Mouse (Mus musculus): Measurements from ENCODE around the gene Camta1. TPM values are rescaled to one million over a fixed set of nuclear protein-coding genes. Genes with fewer than 3 reads are reported as not detected.

Gene Camta1
- polyA plus RNA-seq, 1 experiment from 2014 or later, result 86.8 TPM

- no peak for ATAC-seq (ENCODE audit: insufficient number of reproducible peaks, insufficient read depth, low FRiP score, low read depth)
- no peaks in the 10 kb centered on the region for H3K36me3 ChIP-seq (ENCODE audit: control insufficient read depth, insufficient read depth, low read length)
- 84% methylated on average over 8 of the region's 8 CpGs for WGBS
These were observed 94.3 kb downstream of the Camta1 start for GRCm38 (mm10) chr4:151767361-151767760.

GRCm38 (mm10) chr4:151765376-151765775 lies 96.3 kb downstream of the Camta1 start:
- Histone ChIP-seq H3K27ac (ENCODE audit: low read length) (no peak overlapping the region), H3K4me1 (ENCODE audit: control insufficient read depth, insufficient read depth, low read length) (no peaks in the 10 kb centered on the region), H3K27me3 (ENCODE audit: control insufficient read depth, insufficient read depth, low read length) (no peaks in the 10 kb centered on the region), H3K4me2 (replicated peaks; ENCODE audit: low read depth, low read length) (no peak overlapping the region), H3K36me3 (ENCODE audit: control insufficient read depth, insufficient read depth, low read length) (no peaks in the 10 kb centered on the region), H3K9me3 (ENCODE audit: control insufficient read depth, low read depth, low read length) (no peaks in the 10 kb centered on the region), H3K4me3 (ENCODE audit: low read depth, low read length) (no peak overlapping the region), H3K9ac (replicated peaks; ENCODE audit: low read depth, low read length) (no peak overlapping the region)
- no peak for ATAC-seq (ENCODE audit: insufficient number of reproducible peaks, insufficient read depth, low FRiP score, low read depth)
- WGBS, result 40% methylated on average over 4 of the region's 4 CpGs

More at GRCm38 (mm10) chr4:151767361-151767760, 94.3 kb downstream of the Camta1 start:
- Histone ChIP-seq H3K4me2 (replicated peaks; ENCODE audit: low read depth, low read length) (no peak overlapping the region), H3K4me3 (ENCODE audit: low read depth, low read length) (no peak overlapping the region), H3K9ac (replicated peaks; ENCODE audit: low read depth, low read length) (no peak overlapping the region), H3K4me1 (ENCODE audit: control insufficient read depth, insufficient read depth, low read length) (no peaks in the 10 kb centered on the region), H3K27me3 (ENCODE audit: control insufficient read depth, insufficient read depth, low read length) (no peaks in the 10 kb centered on the region), H3K27ac (ENCODE audit: low read length) (no peak overlapping the region), H3K9me3 (ENCODE audit: control insufficient read depth, low read depth, low read length) (no peaks in the 10 kb centered on the region)

DNA sequence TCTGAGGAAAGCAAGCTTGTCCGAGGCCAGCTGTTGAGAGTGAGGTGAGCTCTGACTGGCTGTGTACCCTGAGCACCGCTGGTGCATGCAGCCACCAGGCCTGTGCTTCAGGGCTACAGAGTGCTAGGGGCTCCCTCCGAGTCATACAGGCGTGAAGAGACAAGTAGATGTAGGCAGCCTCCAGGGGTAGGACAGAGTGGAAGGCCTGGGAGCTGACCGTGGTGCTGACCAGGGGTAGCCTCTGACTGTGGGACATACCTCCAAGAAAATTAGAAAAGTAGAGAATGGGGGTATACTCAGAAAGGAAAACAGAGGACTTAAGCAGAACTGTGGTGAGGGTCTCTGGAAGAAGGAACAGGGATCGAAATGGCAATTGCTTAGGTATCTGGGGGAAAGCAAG lies 97.7 kb downstream of the Camta1 start:
- Histone ChIP-seq H3K27me3 (ENCODE audit: control insufficient read depth, insufficient read depth, low read length) (no peaks in the 10 kb centered on the region), H3K4me1 (ENCODE audit: control insufficient read depth, insufficient read depth, low read length) (no peaks in the 10 kb centered on the region), H3K9me3 (ENCODE audit: control insufficient read depth, low read depth, low read length) (no peaks in the 10 kb centered on the region), H3K9ac (replicated peaks; ENCODE audit: low read depth, low read length) (no peak overlapping the region), H3K36me3 (ENCODE audit: control insufficient read depth, insufficient read depth, low read length) (no peaks in the 10 kb centered on the region), H3K4me3 (ENCODE audit: low read depth, low read length) (no peak overlapping the region), H3K27ac (ENCODE audit: low read length) (no peak overlapping the region), H3K4me2 (replicated peaks; ENCODE audit: low read depth, low read length) (no peak overlapping the region)
- ATAC-seq (ENCODE audit: insufficient number of reproducible peaks, insufficient read depth, low FRiP score, low read depth), result no peak
- 29% methylated on average over 6 of the region's 6 CpGs for WGBS

- ATAC-seq (ENCODE audit: insufficient number of reproducible peaks, insufficient read depth, low FRiP score, low read depth), result no peak
- H3K27me3 ChIP-seq (ENCODE audit: control insufficient read depth, insufficient read depth, low read length), result no peaks in the 10 kb centered on the region
- H3K27ac ChIP-seq (ENCODE audit: low read length), result no peak overlapping the region
- no peaks in the 10 kb centered on the region for H3K36me3 ChIP-seq (ENCODE audit: control insufficient read depth, insufficient read depth, low read length)
- no peaks in the 10 kb centered on the region for H3K9me3 ChIP-seq (ENCODE audit: control insufficient read depth, low read depth, low read length)
- H3K4me1 ChIP-seq (ENCODE audit: control insufficient read depth, insufficient read depth, low read length), result no peaks in the 10 kb centered on the region
- no peak overlapping the region for H3K9ac ChIP-seq (replicated peaks; ENCODE audit: low read depth, low read length)
- 78% methylated on average over 2 of the region's 2 CpGs for WGBS
- no peak overlapping the region for H3K4me2 ChIP-seq (replicated peaks; ENCODE audit: low read depth, low read length)
- no peak overlapping the region for H3K4me3 ChIP-seq (ENCODE audit: low read depth, low read length)
These were observed 102.6 kb downstream of the Camta1 start for GRCm38 (mm10) chr4:151759095-151759494.

GRCm38 (mm10) chr4:151758337-151758736 lies 103.3 kb downstream of the Camta1 start:
- no peak for ATAC-seq (ENCODE audit: insufficient number of reproducible peaks, insufficient read depth, low FRiP score, low read depth)
- no peaks in the 10 kb centered on the region for H3K36me3 ChIP-seq (ENCODE audit: control insufficient read depth, insufficient read depth, low read length)
- no peaks in the 10 kb centered on the region for H3K27me3 ChIP-seq (ENCODE audit: control insufficient read depth, insufficient read depth, low read length)
- H3K9me3 ChIP-seq (ENCODE audit: control insufficient read depth, low read depth, low read length), result no peaks in the 10 kb centered on the region
- no peak overlapping the region for H3K4me2 ChIP-seq (replicated peaks; ENCODE audit: low read depth, low read length)
- no peaks in the 10 kb centered on the region for H3K4me1 ChIP-seq (ENCODE audit: control insufficient read depth, insufficient read depth, low read length)
- H3K4me3 ChIP-seq (ENCODE audit: low read depth, low read length), result no peak overlapping the region
- WGBS, result 94% methylated on average over 13 of the region's 13 CpGs
- no peak overlapping the region for H3K27ac ChIP-seq (ENCODE audit: low read length)
- H3K9ac ChIP-seq (replicated peaks; ENCODE audit: low read depth, low read length), result no peak overlapping the region

- no peaks in the 10 kb centered on the region for H3K27me3 ChIP-seq (ENCODE audit: control insufficient read depth, insufficient read depth, low read length)
- ATAC-seq (ENCODE audit: insufficient number of reproducible peaks, insufficient read depth, low FRiP score, low read depth), result no peak
- no peaks in the 10 kb centered on the region for H3K4me1 ChIP-seq (ENCODE audit: control insufficient read depth, insufficient read depth, low read length)
- 94% methylated on average over 3 of the region's 3 CpGs for WGBS
- H3K9me3 ChIP-seq (ENCODE audit: control insufficient read depth, low read depth, low read length), result no peaks in the 10 kb centered on the region
- no peak overlapping the region for H3K4me2 ChIP-seq (replicated peaks; ENCODE audit: low read depth, low read length)
- no peaks in the 10 kb centered on the region for H3K36me3 ChIP-seq (ENCODE audit: control insufficient read depth, insufficient read depth, low read length)
- H3K9ac ChIP-seq (replicated peaks; ENCODE audit: low read depth, low read length), result no peak overlapping the region
- no peak overlapping the region for H3K4me3 ChIP-seq (ENCODE audit: low read depth, low read length)
- no peak overlapping the region for H3K27ac ChIP-seq (ENCODE audit: low read length)
These were observed 104.4 kb downstream of the Camta1 start for GRCm38 (mm10) chr4:151757261-151757660.

DNA sequence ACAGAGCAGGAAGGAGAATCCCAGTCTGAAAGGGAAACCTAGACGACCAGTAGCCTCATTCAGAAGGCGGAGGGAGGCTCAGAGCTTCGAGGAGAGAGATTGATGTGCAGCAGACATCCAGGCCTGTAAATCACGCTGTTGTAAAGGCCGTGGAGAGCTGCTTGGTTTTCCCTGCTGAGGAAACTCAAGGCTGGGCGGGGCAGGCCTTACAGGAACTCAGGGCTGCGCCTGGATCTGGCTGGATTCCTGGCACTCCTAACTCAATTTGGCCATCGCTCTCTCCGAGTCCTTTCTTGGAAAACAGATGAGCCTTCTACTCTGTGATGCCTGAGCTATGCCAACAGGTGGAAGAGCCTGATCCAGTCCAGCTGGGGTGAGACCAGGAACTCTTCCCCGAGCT lies 105.3 kb downstream of the Camta1 start:
- WGBS, result 48% methylated on average over 10 of the region's 10 CpGs
- no peak overlapping the region for H3K9ac ChIP-seq (replicated peaks; ENCODE audit: low read depth, low read length)
- H3K27me3 ChIP-seq (ENCODE audit: control insufficient read depth, insufficient read depth, low read length), result no peaks in the 10 kb centered on the region
- H3K9me3 ChIP-seq (ENCODE audit: control insufficient read depth, low read depth, low read length), result no peaks in the 10 kb centered on the region
- no peak overlapping the region for H3K27ac ChIP-seq (ENCODE audit: low read length)
- H3K4me3 ChIP-seq (ENCODE audit: low read depth, low read length), result no peak overlapping the region
- no peak overlapping the region for H3K4me2 ChIP-seq (replicated peaks; ENCODE audit: low read depth, low read length)
- H3K4me1 ChIP-seq (ENCODE audit: control insufficient read depth, insufficient read depth, low read length), result no peaks in the 10 kb centered on the region
- no peak for ATAC-seq (ENCODE audit: insufficient number of reproducible peaks, insufficient read depth, low FRiP score, low read depth)
- H3K36me3 ChIP-seq (ENCODE audit: control insufficient read depth, insufficient read depth, low read length), result no peaks in the 10 kb centered on the region

GRCm38 (mm10) chr4:151753231-151753630 lies 108.4 kb downstream of the Camta1 start:
- Histone ChIP-seq H3K27me3 (ENCODE audit: control insufficient read depth, insufficient read depth, low read length) (no peaks in the 10 kb centered on the region), H3K36me3 (ENCODE audit: control insufficient read depth, insufficient read depth, low read length) (no peaks in the 10 kb centered on the region), H3K27ac (ENCODE audit: low read length) (no peak overlapping the region), H3K9me3 (ENCODE audit: control insufficient read depth, low read depth, low read length) (no peaks in the 10 kb centered on the region), H3K4me1 (ENCODE audit: control insufficient read depth, insufficient read depth, low read length) (no peaks in the 10 kb centered on the region), H3K4me3 (ENCODE audit: low read depth, low read length) (no peak overlapping the region), H3K4me2 (replicated peaks; ENCODE audit: low read depth, low read length) (no peak overlapping the region), H3K9ac (replicated peaks; ENCODE audit: low read depth, low read length) (no peak overlapping the region)
- no peak for ATAC-seq (ENCODE audit: insufficient number of reproducible peaks, insufficient read depth, low FRiP score, low read depth)
- WGBS, result 81% methylated on average over 10 of the region's 10 CpGs

DNA sequence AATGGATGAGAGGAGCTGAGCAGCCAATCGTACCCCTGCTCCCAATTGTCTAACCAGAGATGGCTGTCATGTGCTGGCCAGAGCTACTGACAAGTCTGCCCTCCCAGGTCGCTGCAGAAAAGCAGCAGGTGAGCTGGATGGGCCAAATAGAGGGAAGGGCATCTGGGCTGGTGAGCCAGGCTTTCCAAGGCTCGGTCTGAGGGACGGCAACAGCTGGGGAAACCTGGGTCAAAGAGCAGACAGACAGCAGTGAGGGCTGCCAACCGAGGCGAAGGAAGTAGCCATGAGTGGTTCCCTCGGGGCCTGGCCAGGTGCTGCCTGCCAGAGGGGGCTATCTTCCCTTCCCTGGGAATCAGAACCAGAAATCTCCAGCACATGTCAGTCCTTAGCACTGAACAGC lies 109.1 kb downstream of the Camta1 start:
- H3K27me3 ChIP-seq (ENCODE audit: control insufficient read depth, insufficient read depth, low read length), result no peaks in the 10 kb centered on the region
- H3K36me3 ChIP-seq (ENCODE audit: control insufficient read depth, insufficient read depth, low read length), result no peaks in the 10 kb centered on the region
- no peak overlapping the region for H3K4me3 ChIP-seq (ENCODE audit: low read depth, low read length)
- no peak overlapping the region for H3K4me2 ChIP-seq (replicated peaks; ENCODE audit: low read depth, low read length)
- H3K4me1 ChIP-seq (ENCODE audit: control insufficient read depth, insufficient read depth, low read length), result no peaks in the 10 kb centered on the region
- 68% methylated on average over 7 of the region's 7 CpGs for WGBS
- H3K9ac ChIP-seq (replicated peaks; ENCODE audit: low read depth, low read length), result no peak overlapping the region
- H3K27ac ChIP-seq (ENCODE audit: low read length), result no peak overlapping the region
- ATAC-seq (ENCODE audit: insufficient number of reproducible peaks, insufficient read depth, low FRiP score, low read depth), result no peak
- H3K9me3 ChIP-seq (ENCODE audit: control insufficient read depth, low read depth, low read length), result no peaks in the 10 kb centered on the region

All from stomach, embryonic 14.5 days (tissue).